Mouse (Mus musculus) lung, postnatal 0 days (tissue): ENCODE measurements at regions not wholly inside any gene's neighbourhood (a gene's known extent, or its start where the extent isn't known, plus 50 kb on each side); places are given as distances from the start of the nearest gene placed in this dataset.

Source experiments
- CTCF ChIP-seq: IDR thresholded peaks from 2 replicates; pipeline ENCODE4 v1.5.1; 2016; ENCODE audit warnings: antibody characterized with exemption, mild to moderate bottlenecking
- EP300 ChIP-seq: IDR thresholded peaks from 2 replicates; pipeline ENCODE4 v1.6.1; 2016; ENCODE audit warnings: antibody characterized with exemption, mild to moderate bottlenecking, control low read depth

DNA sequence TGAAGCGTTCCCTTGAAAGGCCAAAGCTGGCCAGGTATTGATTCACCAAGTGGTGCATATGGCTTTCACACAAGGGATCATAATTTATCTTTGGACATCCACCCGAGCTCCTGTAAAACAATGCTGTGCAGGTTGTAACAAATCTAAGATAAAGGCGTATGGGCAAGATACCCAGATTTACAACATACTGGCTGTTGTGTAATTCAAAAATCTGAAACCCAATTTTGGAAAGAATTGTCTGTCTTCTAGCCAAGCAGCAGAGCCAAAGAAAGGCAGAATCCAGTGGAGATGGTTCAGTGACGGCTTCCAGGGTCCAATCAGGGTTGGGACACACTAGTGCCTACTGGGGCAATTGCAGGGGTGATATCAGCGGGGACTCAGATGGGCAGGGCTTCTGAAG is 70.3 kb downstream of the Klf4 start:
- TF ChIP-seq EP300 (no peak), CTCF (no peak)
